In the genomic region with DNA sequence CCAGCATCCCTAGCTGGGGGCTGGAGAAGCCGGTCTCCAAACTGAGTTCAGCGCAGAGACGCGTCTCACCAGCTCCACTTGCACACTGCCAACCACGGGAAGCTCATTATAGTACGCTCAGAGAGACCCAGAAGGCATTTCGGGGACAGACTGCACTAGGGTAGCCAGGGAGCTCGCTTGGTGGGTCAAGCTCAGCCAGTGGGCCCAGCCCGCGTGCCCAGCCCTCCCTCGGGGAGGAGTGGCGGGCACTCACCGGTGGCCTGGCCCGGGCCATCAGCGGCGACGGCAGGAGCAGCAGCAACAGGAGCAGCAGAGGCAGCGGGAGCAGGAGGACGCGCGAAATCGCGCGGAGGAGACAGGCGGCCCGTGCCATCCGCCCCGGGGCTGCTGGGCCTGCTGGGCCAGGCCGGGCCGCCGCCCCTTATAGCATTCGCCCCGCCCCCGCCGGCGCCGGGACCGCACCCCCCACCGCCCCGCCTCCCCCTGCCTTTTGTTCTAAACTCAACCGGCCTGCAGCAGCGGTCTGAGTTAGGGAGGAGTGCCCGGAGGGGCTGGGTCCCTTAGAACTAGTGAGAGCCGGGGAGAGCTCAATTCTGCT, we compare ENCODE assay signal across 8 mouse cellular contexts. TPM values are rescaled to one million over a fixed set of nuclear protein-coding genes. Genes with fewer than 3 reads are reported as not detected.
DNase-seq lines count a peak whose midpoint lies in the region; ATAC-seq lines count a peak whose summit lies in the region.

No protein-coding gene starts in this region.

- H3K9ac ChIP-seq in forebrain, embryonic 13.5 days = peak overlapping the region; percentile 87
- peak overlapping the region; percentile 87 for H3K9ac ChIP-seq in hindbrain, embryonic 13.5 days
- peak overlapping the region; percentile 65 for H3K9ac ChIP-seq in liver, embryonic 12.5 days

- H3K36me3 ChIP-seq in forebrain, embryonic 13.5 days (ENCODE audit: poor library complexity, severe bottlenecking) = peaks cover 11% of the 10 kb centered on the region
- peaks cover 9% of the 10 kb centered on the region; the same call in 1 of the 2 replicates for H3K36me3 ChIP-seq in hindbrain, embryonic 13.5 days
- H3K36me3 ChIP-seq in liver, embryonic 12.5 days = peaks cover 5% of the 10 kb centered on the region

- H3K27me3 ChIP-seq in forebrain, embryonic 13.5 days = peaks cover 55% of the 10 kb centered on the region
- H3K27me3 ChIP-seq in hindbrain, embryonic 13.5 days = peaks cover 59% of the 10 kb centered on the region
- peaks cover 71% of the 10 kb centered on the region for H3K27me3 ChIP-seq in liver, embryonic 12.5 days (replicated peaks)

- peaks cover 45% of the 10 kb centered on the region for H3K4me1 ChIP-seq in forebrain, embryonic 13.5 days
- peaks cover 48% of the 10 kb centered on the region for H3K4me1 ChIP-seq in hindbrain, embryonic 13.5 days (replicated peaks)
- H3K4me1 ChIP-seq in liver, embryonic 12.5 days = peaks cover 50% of the 10 kb centered on the region

- DNase-seq in gastrocnemius, postnatal 10 days = peak; percentile 71
- no peak for DNase-seq in gastrocnemius, adult 18-20 months (ENCODE audit: low spot score)
- peak; percentile 94 for DNase-seq in ZHBTc4 (ENCODE audit: low read depth, low spot score)
- peak; percentile 74 for DNase-seq in neural tube, embryonic 10.5 days (ENCODE audit: extremely low spot score, low spot score)
- DNase-seq in right cerebral cortex, postnatal 25 days = no peak

- peak overlapping the region; percentile 91 for H3K4me2 ChIP-seq in forebrain, embryonic 13.5 days
- H3K4me2 ChIP-seq in hindbrain, embryonic 13.5 days = peak overlapping the region; percentile 93
- peak overlapping the region; percentile 85 for H3K4me2 ChIP-seq in liver, embryonic 12.5 days

- ATAC-seq in forebrain, embryonic 13.5 days = peak; percentile 68
- peak; percentile 37 for ATAC-seq in hindbrain, embryonic 13.5 days (ENCODE audit: low FRiP score)
- peak; percentile 20; the same call in 1 of the 2 replicates for ATAC-seq in liver, embryonic 12.5 days

- WGBS in forebrain, embryonic 13.5 days = under 1% methylated on average over 29 of the region's 44 CpGs
- WGBS in hindbrain, embryonic 13.5 days = 1% methylated on average over 22 of the region's 44 CpGs
- 2% methylated on average over 44 of the region's 44 CpGs for WGBS in liver, embryonic 12.5 days (ENCODE audit: insufficient replicate concordance)

- H3K27ac ChIP-seq in forebrain, embryonic 13.5 days = no peak overlapping the region
- H3K27ac ChIP-seq in hindbrain, embryonic 13.5 days = peak overlapping the region; percentile 40; the same call in 1 of the 2 replicates
- no peak overlapping the region for H3K27ac ChIP-seq in liver, embryonic 12.5 days

- H3K9me3 ChIP-seq in forebrain, embryonic 13.5 days (replicated peaks) = no peaks in the 10 kb centered on the region
- no peaks in the 10 kb centered on the region for H3K9me3 ChIP-seq in hindbrain, embryonic 13.5 days
- H3K9me3 ChIP-seq in liver, embryonic 12.5 days (replicated peaks) = no peaks in the 10 kb centered on the region

- peak overlapping the region; percentile 50 for H3K4me3 ChIP-seq in forebrain, embryonic 13.5 days
- peak overlapping the region; percentile 51 for H3K4me3 ChIP-seq in hindbrain, embryonic 13.5 days
- H3K4me3 ChIP-seq in liver, embryonic 12.5 days = peak overlapping the region; percentile 57

RNA-seq across cellular contexts. Expression of a gene that starts 0.8 kb away (rescaled TPM):
- total RNA-seq in gastrocnemius, postnatal 10 days (2021) = 100 to 1,000 TPM; 592 to 715 TPM
- total RNA-seq in gastrocnemius, adult 18-20 months (2021) = 1,000 to 10,000 TPM; 1,419 to 1,763 TPM
- 10.3 and 13.3 TPM in 2 replicates for polyA plus RNA-seq in forebrain, embryonic 13.5 days (2015; fragmentation: Nextera tagmentation; extraction: Ambion mirVana)
- 37.0 and 37.8 TPM in 2 replicates for polyA plus RNA-seq in hindbrain, embryonic 13.5 days (2015; fragmentation: Nextera tagmentation; extraction: Ambion mirVana)
- polyA plus RNA-seq in liver, embryonic 12.5 days (2016; fragmentation: Nextera tagmentation; extraction: Ambion mirVana) = 101 and 103 TPM in 2 replicates

RNA-seq across cellular contexts. Expression of a gene that starts 4.1 kb away (rescaled TPM):
- 1 to 10 TPM; 5.1 to 7.4 TPM for total RNA-seq in gastrocnemius, postnatal 10 days (2021)
- total RNA-seq in gastrocnemius, adult 18-20 months (2021) = 1 to 10 TPM; 1.8 to 2.6 TPM
- polyA plus RNA-seq in forebrain, embryonic 13.5 days (2015; fragmentation: Nextera tagmentation; extraction: Ambion mirVana) = 20.8 and 25.9 TPM in 2 replicates
- polyA plus RNA-seq in hindbrain, embryonic 13.5 days (2015; fragmentation: Nextera tagmentation; extraction: Ambion mirVana) = 26.8 and 34.9 TPM in 2 replicates
- polyA plus RNA-seq in liver, embryonic 12.5 days (2016; fragmentation: Nextera tagmentation; extraction: Ambion mirVana) = 5.7 and 6.0 TPM in 2 replicates

RNA-seq across cellular contexts. Expression of a gene that starts 8.3 kb away (rescaled TPM):
- under 1 TPM in 1 of 2 experiments, not detected in 1; 0.27 TPM for total RNA-seq in gastrocnemius, postnatal 10 days (2021)
- not detected for total RNA-seq in gastrocnemius, adult 18-20 months (2021)
- 0.26 TPM in 1 of 2 replicates, not detected in the other for polyA plus RNA-seq in forebrain, embryonic 13.5 days (2015; fragmentation: Nextera tagmentation; extraction: Ambion mirVana)
- 1.7 and 2.3 TPM in 2 replicates for polyA plus RNA-seq in hindbrain, embryonic 13.5 days (2015; fragmentation: Nextera tagmentation; extraction: Ambion mirVana)
- 18.9 and 19.6 TPM in 2 replicates for polyA plus RNA-seq in liver, embryonic 12.5 days (2016; fragmentation: Nextera tagmentation; extraction: Ambion mirVana)

RNA-seq across cellular contexts. Expression of a gene that starts 10.7 kb away (rescaled TPM):
- total RNA-seq in gastrocnemius, postnatal 10 days (2021) = 1 to 10 TPM in 1 of 2 experiments, not detected in 1; 1.1 TPM
- not detected for total RNA-seq in gastrocnemius, adult 18-20 months (2021)
- polyA plus RNA-seq in forebrain, embryonic 13.5 days (2015; fragmentation: Nextera tagmentation; extraction: Ambion mirVana) = not detected in 2 replicates
- 0.57 and 1.2 TPM in 2 replicates for polyA plus RNA-seq in hindbrain, embryonic 13.5 days (2015; fragmentation: Nextera tagmentation; extraction: Ambion mirVana)
- 0.27 and 0.98 TPM in 2 replicates for polyA plus RNA-seq in liver, embryonic 12.5 days (2016; fragmentation: Nextera tagmentation; extraction: Ambion mirVana)

RNA-seq across cellular contexts. Expression of a gene that starts 10.8 kb away (rescaled TPM):
- total RNA-seq in gastrocnemius, postnatal 10 days (2021) = 10 to 100 TPM; 30.5 to 39.1 TPM
- 10 to 100 TPM; 14.2 to 16.6 TPM for total RNA-seq in gastrocnemius, adult 18-20 months (2021)
- 336 and 349 TPM in 2 replicates for polyA plus RNA-seq in forebrain, embryonic 13.5 days (2015; fragmentation: Nextera tagmentation; extraction: Ambion mirVana)
- polyA plus RNA-seq in hindbrain, embryonic 13.5 days (2015; fragmentation: Nextera tagmentation; extraction: Ambion mirVana) = 302 and 313 TPM in 2 replicates
- polyA plus RNA-seq in liver, embryonic 12.5 days (2016; fragmentation: Nextera tagmentation; extraction: Ambion mirVana) = 99.1 and 109 TPM in 2 replicates

Comparison
In these comparisons a context has a peak if more than half of its experiments do, and no peak if none do; other contexts are left out.
1. DNase-seq: peak in gastrocnemius, postnatal 10 days (single experiment), ZHBTc4 (single experiment) and neural tube, embryonic 10.5 days (single experiment); none in gastrocnemius, adult 18-20 months (single experiment) and right cerebral cortex, postnatal 25 days (single experiment).
2. Peak in every context shown above with its lines, with median percentiles within 50 percentile points of each other: ATAC-seq, H3K4me2 ChIP-seq, H3K4me3 ChIP-seq and H3K9ac ChIP-seq.